Mouse (Mus musculus): ENCODE results near the gene Gsc2. TPM values are rescaled to one million over a fixed set of nuclear protein-coding genes. Genes with fewer than 3 reads are reported as not detected.

The Gsc2 gene
- polyA plus RNA-seq, 1 experiment from 2014 or later = 0.21 TPM

DNA sequence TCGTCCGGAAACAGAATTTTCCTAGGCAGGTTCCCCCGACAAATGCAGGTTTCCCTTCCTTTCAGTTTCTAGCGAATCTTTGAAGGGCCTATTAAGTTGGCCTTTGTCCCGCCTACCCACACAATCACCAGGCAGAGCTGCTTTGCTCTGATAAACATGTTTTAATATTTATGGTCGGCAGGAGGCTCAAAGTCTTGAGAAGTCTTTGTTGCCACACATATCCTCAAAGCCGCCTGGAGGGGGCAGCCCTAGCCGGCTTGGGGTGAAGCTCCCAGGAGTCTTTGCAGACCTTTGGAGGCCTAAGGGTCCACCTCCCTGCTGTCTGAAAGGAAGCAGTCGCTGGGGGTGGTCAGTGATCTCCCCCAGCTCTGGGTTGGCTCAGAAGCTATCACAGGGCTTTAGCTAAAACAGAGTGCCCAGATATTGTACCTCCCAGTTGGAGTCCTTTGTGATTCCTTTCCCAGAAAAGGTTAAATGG is 13.8 kb upstream of the Gsc2 start:
- WGBS = under 1% methylated on average over 9 of the region's 9 CpGs
- ATAC-seq (ENCODE audit: low FRiP score, low TSS enrichment) (peak; percentile 79), DNase-seq (ENCODE audit: low spot score) (peak; percentile 89)
- H3K27me3 ChIP-seq (ENCODE audit: control insufficient read depth, insufficient read depth, low read length) = no peaks in the 10 kb centered on the region
- H3K4me1 ChIP-seq (replicated peaks; ENCODE audit: control insufficient read depth, insufficient read depth) = no peaks in the 10 kb centered on the region
- peak overlapping the region; percentile 98 for H3K4me2 ChIP-seq (replicated peaks; ENCODE audit: low read depth)
- H3K9ac ChIP-seq (ENCODE audit: low read length) = peak overlapping the region; percentile 84
- peak overlapping the region; percentile 75 for H3K4me3 ChIP-seq (ENCODE audit: low read depth, low read length)
- peaks cover 4% of the 10 kb centered on the region for H3K36me3 ChIP-seq (ENCODE audit: control insufficient read depth, insufficient read depth, low read length)
- peak overlapping the region; percentile 94 for H3K27ac ChIP-seq (replicated peaks)
- no peak for TF ChIP-seq EP300 (optimal IDR thresholded peaks at IDR 0.05)
- peak; percentile 86 for TF ChIP-seq CTCF (IDR thresholded peaks at IDR 0.05; ENCODE audit: low read depth)
- H3K9me3 ChIP-seq (ENCODE audit: control insufficient read depth, low read length) = no peaks in the 10 kb centered on the region

DNA sequence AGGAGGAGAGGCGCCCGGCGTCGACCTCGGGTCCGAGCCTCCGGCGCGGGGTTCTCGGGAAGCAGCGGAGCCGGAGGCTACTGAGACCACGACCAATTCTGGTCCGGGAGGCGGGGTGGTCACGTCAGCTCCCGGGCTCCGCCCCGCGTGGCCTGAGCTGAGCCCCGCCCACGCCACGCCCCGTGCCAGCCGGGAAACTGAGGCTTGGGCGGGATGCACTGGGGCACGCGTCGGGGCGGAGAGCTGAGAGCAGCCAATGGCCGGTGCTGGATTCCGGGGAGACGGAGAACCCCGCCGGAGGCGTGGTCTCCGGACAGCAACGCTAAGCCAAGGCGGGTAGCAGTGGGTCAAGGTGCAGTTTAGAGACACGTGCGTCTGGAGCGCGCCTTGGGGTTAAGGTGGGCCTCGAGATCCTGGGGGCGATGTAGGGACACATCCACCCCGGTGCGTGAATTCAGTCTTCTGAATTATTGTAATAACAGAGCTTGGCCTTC is 13.3 kb upstream of the Gsc2 start, which contains the start of gene Slc25a1:
Slc25a1 (minus strand) TSS at position 133 of the 494 bp plus-strand sequence.
- Histone ChIP-seq H3K27me3 (ENCODE audit: control insufficient read depth, insufficient read depth, low read length) (no peaks in the 10 kb centered on the region), H3K27ac (replicated peaks) (peak within 1 kb of the TSS; percentile 94), H3K4me2 (replicated peaks; ENCODE audit: low read depth) (peak within 1 kb of the TSS; percentile 98), H3K9ac (ENCODE audit: low read length) (peak within 1 kb of the TSS; percentile 84), H3K36me3 (ENCODE audit: control insufficient read depth, insufficient read depth, low read length) (peaks cover 4% of the 10 kb centered on the region), H3K4me1 (replicated peaks; ENCODE audit: control insufficient read depth, insufficient read depth) (no peaks in the 10 kb centered on the region), H3K9me3 (ENCODE audit: control insufficient read depth, low read length) (no peaks in the 10 kb centered on the region), H3K4me3 (ENCODE audit: low read depth, low read length) (peak within 1 kb of the TSS; percentile 75)
- TF ChIP-seq CTCF (IDR thresholded peaks at IDR 0.05; ENCODE audit: low read depth) = no peak
- TF ChIP-seq EP300 (optimal IDR thresholded peaks at IDR 0.05) = no peak
- peak; percentile 90 for DNase-seq (ENCODE audit: low spot score)
- ATAC-seq (ENCODE audit: low FRiP score, low TSS enrichment) = peak; percentile 77
- 1% methylated on average over 42 of the region's 47 CpGs for WGBS

DNA sequence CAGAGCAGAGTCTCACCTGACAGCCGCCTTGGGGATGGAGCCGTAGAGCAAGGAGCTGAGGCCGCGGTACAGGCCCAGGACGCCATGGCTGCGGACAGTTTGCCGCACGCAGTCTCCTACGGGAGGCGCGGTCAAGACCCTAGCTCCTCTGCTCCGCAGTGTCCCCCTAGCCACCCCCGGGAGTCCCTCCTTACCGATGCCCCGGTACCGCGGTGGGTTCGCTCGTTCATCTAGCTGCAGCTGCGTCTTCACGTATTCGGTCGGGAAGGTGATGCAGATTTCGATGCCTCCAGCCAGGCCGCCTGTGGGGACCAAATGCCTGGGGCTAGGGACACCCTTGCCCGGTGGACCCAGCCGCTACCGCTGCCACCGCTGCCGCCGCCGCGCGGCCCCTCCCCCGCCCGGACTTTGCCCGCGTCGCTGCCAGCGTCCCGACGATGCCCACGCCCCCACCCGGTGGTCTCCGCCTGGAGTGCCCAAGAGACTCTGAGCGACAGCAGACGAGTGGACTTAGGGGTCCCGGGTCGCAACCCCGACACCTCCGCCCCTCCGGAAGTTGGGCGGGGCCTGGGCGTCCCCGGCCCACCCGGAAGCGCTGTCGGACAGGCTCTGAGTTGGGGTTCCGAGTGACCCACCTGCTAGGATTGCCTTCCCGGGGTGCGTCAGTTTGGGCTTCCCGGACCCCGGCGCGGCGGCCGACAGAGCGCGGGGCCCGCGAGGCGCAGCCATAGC is 12.7 kb upstream of the Gsc2 start:
- under 1% methylated on average over 68 of the region's 72 CpGs for WGBS

DNA sequence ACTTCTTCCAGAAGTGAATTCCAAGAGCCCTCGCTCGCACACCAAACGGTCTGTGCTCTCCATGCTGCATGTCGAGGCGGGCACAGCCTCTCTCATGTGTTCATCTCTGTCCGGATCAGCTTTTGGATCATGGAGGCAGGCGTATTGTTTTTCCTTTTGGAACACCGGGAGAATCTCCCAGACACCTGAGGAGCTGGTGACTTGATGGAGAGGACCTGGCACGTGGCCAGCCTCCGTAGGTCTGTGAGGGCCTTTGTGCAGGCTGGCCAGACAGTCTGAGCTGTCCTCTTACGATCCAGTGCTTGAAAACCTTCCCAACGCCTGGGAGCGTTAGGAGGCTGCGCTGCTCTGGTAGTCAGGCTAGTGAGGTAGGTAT is 7.3 kb upstream of the Gsc2 start:
- DNase-seq (ENCODE audit: low spot score) (no peak), ATAC-seq (ENCODE audit: low FRiP score, low TSS enrichment) (no peak)
- Histone ChIP-seq H3K4me3 (ENCODE audit: low read depth, low read length) (peak overlapping the region; percentile 73), H3K9ac (ENCODE audit: low read length) (peak overlapping the region; percentile 86), H3K4me1 (replicated peaks; ENCODE audit: control insufficient read depth, insufficient read depth) (peaks cover 2% of the 10 kb centered on the region; the same call in 1 of the 2 replicates), H3K9me3 (ENCODE audit: control insufficient read depth, low read length) (no peaks in the 10 kb centered on the region), H3K27me3 (ENCODE audit: control insufficient read depth, insufficient read depth, low read length) (no peaks in the 10 kb centered on the region), H3K36me3 (ENCODE audit: control insufficient read depth, insufficient read depth, low read length) (peaks cover 4% of the 10 kb centered on the region), H3K4me2 (replicated peaks; ENCODE audit: low read depth) (peak overlapping the region; percentile 96), H3K27ac (replicated peaks) (peak overlapping the region; percentile 88)
- TF ChIP-seq CTCF (IDR thresholded peaks at IDR 0.05; ENCODE audit: low read depth) (no peak), EP300 (optimal IDR thresholded peaks at IDR 0.05) (no peak)
- 1% methylated on average over 14 of the region's 14 CpGs for WGBS

More for the DNA sequence above, 12.7 kb upstream of the Gsc2 start:
- Histone ChIP-seq H3K9me3 (ENCODE audit: control insufficient read depth, low read length) (no peaks in the 10 kb centered on the region), H3K9ac (ENCODE audit: low read length) (peak overlapping the region; percentile 84), H3K4me1 (replicated peaks; ENCODE audit: control insufficient read depth, insufficient read depth) (peaks cover 2% of the 10 kb centered on the region; the same call in 1 of the 2 replicates), H3K4me2 (replicated peaks; ENCODE audit: low read depth) (peak overlapping the region; percentile 98), H3K4me3 (ENCODE audit: low read depth, low read length) (peak overlapping the region; percentile 75), H3K36me3 (ENCODE audit: control insufficient read depth, insufficient read depth, low read length) (peaks cover 4% of the 10 kb centered on the region), H3K27ac (replicated peaks) (peak overlapping the region; percentile 94), H3K27me3 (ENCODE audit: control insufficient read depth, insufficient read depth, low read length) (no peaks in the 10 kb centered on the region)
- ATAC-seq (ENCODE audit: low FRiP score, low TSS enrichment) (peak; percentile 17), DNase-seq (ENCODE audit: low spot score) (peak; percentile 69)
- TF ChIP-seq EP300 (optimal IDR thresholded peaks at IDR 0.05) = no peak
- no peak for TF ChIP-seq CTCF (IDR thresholded peaks at IDR 0.05; ENCODE audit: low read depth)

DNA sequence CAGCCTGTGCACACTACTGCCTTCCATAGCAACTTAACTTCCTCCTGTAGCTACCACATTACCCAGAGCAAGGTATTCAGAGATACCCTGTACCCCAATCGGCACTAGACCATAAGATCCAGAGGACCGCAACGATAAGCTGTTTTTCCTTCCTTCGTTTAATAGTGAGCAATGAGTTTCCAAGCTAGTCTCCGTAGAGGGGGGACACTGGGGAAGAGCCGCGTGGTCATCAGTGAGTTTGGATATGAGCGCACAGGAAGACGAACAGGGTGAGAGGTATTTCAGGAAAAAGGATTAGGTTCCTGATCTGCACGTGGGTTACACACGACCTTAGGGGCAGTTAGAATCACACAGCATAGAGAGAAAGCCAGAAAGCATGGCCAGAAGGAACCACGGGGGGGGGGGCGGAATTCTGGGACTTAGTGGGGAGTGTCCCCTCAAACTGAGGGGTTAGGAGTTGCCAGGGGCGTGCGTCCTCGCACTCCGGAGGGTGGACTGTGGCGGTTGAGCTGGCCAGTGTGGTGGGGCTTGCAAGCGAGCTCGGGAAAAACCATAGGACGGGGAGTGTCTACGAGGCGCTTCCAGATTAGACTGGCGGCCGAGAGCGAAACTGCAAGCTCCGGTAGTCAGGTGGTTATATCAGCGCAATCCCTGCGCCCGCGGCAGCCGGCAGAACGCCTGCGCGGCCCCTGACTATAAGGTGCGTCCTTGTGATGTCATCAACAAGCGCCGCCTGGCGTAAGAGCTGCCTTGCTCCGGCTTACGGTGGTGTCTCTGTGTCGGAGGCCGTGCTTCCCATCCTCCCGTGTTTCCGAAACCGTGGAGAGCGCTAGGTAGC is 6.7 kb upstream of the Gsc2 start:
- TF ChIP-seq CTCF (IDR thresholded peaks at IDR 0.05; ENCODE audit: low read depth) (peak; percentile 71), EP300 (optimal IDR thresholded peaks at IDR 0.05) (no peak)
- peak; percentile 96 for ATAC-seq (ENCODE audit: low FRiP score, low TSS enrichment)
- Histone ChIP-seq H3K4me3 (ENCODE audit: low read depth, low read length) (peak overlapping the region; percentile 73), H3K4me2 (replicated peaks; ENCODE audit: low read depth) (peak overlapping the region; percentile 96), H3K27ac (replicated peaks) (peak overlapping the region; percentile 88), H3K9me3 (ENCODE audit: control insufficient read depth, low read length) (no peaks in the 10 kb centered on the region), H3K27me3 (ENCODE audit: control insufficient read depth, insufficient read depth, low read length) (peaks cover 1% of the 10 kb centered on the region; the same call in 1 of the 2 replicates), H3K9ac (ENCODE audit: low read length) (peak overlapping the region; percentile 86), H3K36me3 (ENCODE audit: control insufficient read depth, insufficient read depth, low read length) (peaks cover 4% of the 10 kb centered on the region), H3K4me1 (replicated peaks; ENCODE audit: control insufficient read depth, insufficient read depth) (peaks cover 2% of the 10 kb centered on the region; the same call in 1 of the 2 replicates)
- peak; percentile 96 for DNase-seq (ENCODE audit: low spot score)
- WGBS = under 1% methylated on average over 47 of the region's 47 CpGs

All from stomach, postnatal 0 days (tissue).